Mouse (Mus musculus) heart, adult 11 months (tissue): Measurements from ENCODE around the gene Nfasc.

Source experiments
- DNase-seq: peaks from one replicate; pipeline ENCODE4 v3.0.0; 2022

Nfasc gene

GRCm38 (mm10) chr1:132537736-132538135 lies 203.9 kb downstream of the Nfasc start:
- no peak for DNase-seq

- no peak for DNase-seq
Measured at GRCm38 (mm10) chr1:132536416-132536815, 205.2 kb downstream of the Nfasc start.

- no peak for DNase-seq
Measured at GRCm38 (mm10) chr1:132535541-132535940, 206.1 kb downstream of the Nfasc start.

- DNase-seq = no peak
Measured at GRCm38 (mm10) chr1:132533840-132534239, 207.8 kb downstream of the Nfasc start.

GRCm38 (mm10) chr1:132532521-132532920 lies 209.1 kb downstream of the Nfasc start:
- DNase-seq = no peak

GRCm38 (mm10) chr1:132530631-132531191 lies 210.9 kb downstream of the Nfasc start:
- no peak for DNase-seq

GRCm38 (mm10) chr1:132528647-132529334 lies 212.8 kb downstream of the Nfasc start:
- peak; percentile 88 for DNase-seq

GRCm38 (mm10) chr1:132528071-132528470 lies 213.5 kb downstream of the Nfasc start:
- DNase-seq = no peak

- no peak for DNase-seq
Measured at GRCm38 (mm10) chr1:132525832-132526231, 215.8 kb downstream of the Nfasc start.

GRCm38 (mm10) chr1:132523920-132524319 lies 217.7 kb downstream of the Nfasc start:
- no peak for DNase-seq

- no peak for DNase-seq
Measured at GRCm38 (mm10) chr1:132523048-132523447, 218.5 kb downstream of the Nfasc start.

GRCm38 (mm10) chr1:132520764-132521163 lies 220.8 kb downstream of the Nfasc start:
- peak; percentile 95 for DNase-seq

GRCm38 (mm10) chr1:132519734-132520133 lies 221.9 kb downstream of the Nfasc start:
- no peak for DNase-seq

- peak; percentile 84 for DNase-seq
Measured at GRCm38 (mm10) chr1:132518621-132519020, 223.0 kb downstream of the Nfasc start.

- DNase-seq = peak; percentile 82
Measured at GRCm38 (mm10) chr1:132516776-132517175, 224.8 kb downstream of the Nfasc start.

- DNase-seq = peak; percentile 82
Measured at GRCm38 (mm10) chr1:132515339-132515738, 226.3 kb downstream of the Nfasc start.
